Mouse (Mus musculus): ENCODE measurements around the gene Nsun5. TPM values are rescaled to one million over a fixed set of nuclear protein-coding genes. Genes with fewer than 3 reads are reported as not detected.

The Nsun5 gene
- polyA plus RNA-seq, 1 experiment from 2014 or later: 15.9 TPM

GRCm38 (mm10) chr5:135346430-135346829 lies 23.3 kb upstream of the Nsun5 start:
- WGBS (ENCODE audit: insufficient replicate concordance): 39% methylated on average over 1 of the region's 1 CpGs
- H3K9me3 ChIP-seq (replicated peaks; ENCODE audit: control insufficient read depth, low read length): no peaks in the 10 kb centered on the region

DNA sequence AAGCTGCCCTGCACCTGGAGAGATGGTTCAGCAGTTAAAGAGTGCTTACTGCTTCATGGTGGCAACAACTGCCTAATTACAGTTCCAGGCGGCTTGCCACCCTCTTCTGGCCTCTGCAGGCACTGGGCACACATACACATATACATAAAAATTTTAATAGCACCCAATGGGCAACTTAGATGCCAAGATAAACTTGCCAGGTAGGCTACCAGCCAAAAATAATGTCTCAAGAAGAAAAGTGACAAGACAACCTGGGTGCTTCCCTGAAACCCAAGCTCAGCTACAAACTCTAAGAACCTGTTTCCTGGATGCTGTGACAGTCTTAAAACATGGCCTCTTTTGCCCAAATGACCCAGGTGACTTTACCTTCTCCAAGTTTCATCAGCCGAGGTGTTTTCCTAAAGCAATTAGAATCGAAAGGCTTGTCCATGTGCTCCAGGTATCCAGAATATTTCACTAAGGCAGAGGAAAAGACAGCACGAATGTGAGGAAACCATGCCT lies 22.2 kb upstream of the Nsun5 start:
- WGBS (ENCODE audit: insufficient replicate concordance): 65% methylated on average over 4 of the region's 4 CpGs
- Histone ChIP-seq H3K4me2 (no peak overlapping the region), H3K9me3 (replicated peaks; ENCODE audit: control insufficient read depth, low read length) (no peaks in the 10 kb centered on the region), H3K9ac (ENCODE audit: low read depth, low read length) (no peak overlapping the region), H3K27ac (ENCODE audit: low read depth, low read length) (no peak overlapping the region), H3K4me1 (ENCODE audit: control insufficient read depth, insufficient read depth, low read length) (no peaks in the 10 kb centered on the region), H3K36me3 (ENCODE audit: control insufficient read depth, insufficient read depth, low read length) (no peaks in the 10 kb centered on the region), H3K4me3 (ENCODE audit: low read depth, low read length) (no peak overlapping the region), H3K27me3 (ENCODE audit: control insufficient read depth, insufficient read depth, low read length) (0 out of 2 replicates have a peak, but pooled peaks cover 2% of the 10 kb centered on the region)
- no peak for ATAC-seq (replicated peaks; ENCODE audit: insufficient number of reproducible peaks, low FRiP score, low TSS enrichment)

More at GRCm38 (mm10) chr5:135346430-135346829, 23.3 kb upstream of the Nsun5 start:
- ATAC-seq (replicated peaks; ENCODE audit: insufficient number of reproducible peaks, low FRiP score, low TSS enrichment): no peak
- Histone ChIP-seq H3K27ac (ENCODE audit: low read depth, low read length) (no peak overlapping the region), H3K4me2 (no peak overlapping the region), H3K4me1 (ENCODE audit: control insufficient read depth, insufficient read depth, low read length) (no peaks in the 10 kb centered on the region), H3K4me3 (ENCODE audit: low read depth, low read length) (no peak overlapping the region), H3K27me3 (ENCODE audit: control insufficient read depth, insufficient read depth, low read length) (no peaks in the 10 kb centered on the region), H3K9ac (ENCODE audit: low read depth, low read length) (no peak overlapping the region), H3K36me3 (ENCODE audit: control insufficient read depth, insufficient read depth, low read length) (no peaks in the 10 kb centered on the region)

- ATAC-seq (replicated peaks; ENCODE audit: insufficient number of reproducible peaks, low FRiP score, low TSS enrichment): no peak
- no peak within 1 kb of the TSS for H3K9ac ChIP-seq (ENCODE audit: low read depth, low read length)
- H3K27ac ChIP-seq (ENCODE audit: low read depth, low read length): no peak within 1 kb of the TSS
- no peak within 1 kb of the TSS for H3K4me3 ChIP-seq (ENCODE audit: low read depth, low read length)
- no peaks in the 10 kb centered on the region for H3K36me3 ChIP-seq (ENCODE audit: control insufficient read depth, insufficient read depth, low read length)
- H3K9me3 ChIP-seq (replicated peaks; ENCODE audit: control insufficient read depth, low read length): no peaks in the 10 kb centered on the region
- WGBS (ENCODE audit: insufficient replicate concordance): 83% methylated on average over 35 of the region's 35 CpGs
- H3K27me3 ChIP-seq (ENCODE audit: control insufficient read depth, insufficient read depth, low read length): peaks cover 17% of the 10 kb centered on the region
- no peaks in the 10 kb centered on the region for H3K4me1 ChIP-seq (ENCODE audit: control insufficient read depth, insufficient read depth, low read length)
- H3K4me2 ChIP-seq: no peak within 1 kb of the TSS
Measured at GRCm38 (mm10) chr5:135349862-135350261, 19.9 kb upstream of the Nsun5 start, which contains the start of gene Fkbp6. Gene Fkbp6 (minus strand): TSS chr5:135350044.

DNA sequence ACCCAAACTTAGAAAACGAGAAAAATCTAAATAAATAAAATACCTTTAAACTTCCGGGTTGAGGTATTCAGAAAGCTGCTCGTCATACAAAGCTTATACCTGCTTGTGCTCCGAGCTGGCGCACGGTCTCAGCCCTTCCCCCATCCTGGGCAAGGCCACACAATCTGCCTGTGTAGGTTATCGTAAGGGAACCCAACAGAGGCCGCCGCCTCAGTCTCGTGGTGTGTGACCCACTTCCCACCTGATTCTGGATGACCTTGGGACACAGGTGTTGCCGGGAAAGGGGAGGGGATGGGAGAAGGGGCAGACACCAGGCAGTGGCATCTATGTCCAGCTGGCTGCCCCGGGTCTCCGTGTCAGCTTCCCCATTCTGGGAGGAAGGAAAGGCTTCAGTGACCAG lies 18.1 kb upstream of the Nsun5 start:
- Histone ChIP-seq H3K4me3 (ENCODE audit: low read depth, low read length) (no peak overlapping the region), H3K9me3 (replicated peaks; ENCODE audit: control insufficient read depth, low read length) (no peaks in the 10 kb centered on the region), H3K4me2 (no peak overlapping the region), H3K27ac (ENCODE audit: low read depth, low read length) (no peak overlapping the region), H3K4me1 (ENCODE audit: control insufficient read depth, insufficient read depth, low read length) (no peaks in the 10 kb centered on the region), H3K9ac (ENCODE audit: low read depth, low read length) (no peak overlapping the region), H3K27me3 (ENCODE audit: control insufficient read depth, insufficient read depth, low read length) (peaks cover 17% of the 10 kb centered on the region), H3K36me3 (ENCODE audit: control insufficient read depth, insufficient read depth, low read length) (no peaks in the 10 kb centered on the region)
- WGBS (ENCODE audit: insufficient replicate concordance): 86% methylated on average over 13 of the region's 13 CpGs
- ATAC-seq (replicated peaks; ENCODE audit: insufficient number of reproducible peaks, low FRiP score, low TSS enrichment): no peak

DNA sequence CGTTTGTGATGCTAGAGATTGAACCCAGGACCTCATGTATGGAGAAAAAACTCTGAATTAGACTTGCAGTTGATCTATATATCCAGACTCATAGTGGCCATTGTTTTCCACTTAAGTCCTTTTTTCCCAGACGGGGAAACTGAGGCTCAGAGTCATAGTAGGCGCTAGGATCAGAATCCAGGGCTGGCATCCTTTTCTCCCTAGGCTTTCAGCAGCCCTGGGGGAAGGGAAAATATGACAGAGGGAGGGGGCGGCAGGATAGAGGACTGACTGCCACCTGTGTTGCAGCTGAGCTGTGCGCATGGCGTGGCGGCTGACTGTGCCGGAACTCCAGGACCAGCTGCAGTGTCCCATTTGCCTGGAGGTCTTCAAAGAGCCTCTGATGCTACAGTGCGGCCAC lies 16.8 kb upstream of the Nsun5 start, which contains the start of gene Trim50:
TSS of gene Trim50 (plus strand) at position 301 of the 400 bp plus-strand sequence.
- no peak within 1 kb of the TSS for H3K4me2 ChIP-seq
- H3K4me1 ChIP-seq (ENCODE audit: control insufficient read depth, insufficient read depth, low read length): no peaks in the 10 kb centered on the region
- ATAC-seq (replicated peaks; ENCODE audit: insufficient number of reproducible peaks, low FRiP score, low TSS enrichment): no peak
- H3K9ac ChIP-seq (ENCODE audit: low read depth, low read length): no peak within 1 kb of the TSS
- 46% methylated on average over 9 of the region's 9 CpGs for WGBS (ENCODE audit: insufficient replicate concordance)
- H3K27me3 ChIP-seq (ENCODE audit: control insufficient read depth, insufficient read depth, low read length): peaks cover 17% of the 10 kb centered on the region
- H3K27ac ChIP-seq (ENCODE audit: low read depth, low read length): no peak within 1 kb of the TSS
- H3K36me3 ChIP-seq (ENCODE audit: control insufficient read depth, insufficient read depth, low read length): no peaks in the 10 kb centered on the region
- 0 out of 2 replicates have a peak, but pooled peaks cover 4% of the 10 kb centered on the region for H3K9me3 ChIP-seq (replicated peaks; ENCODE audit: control insufficient read depth, low read length)
- H3K4me3 ChIP-seq (ENCODE audit: low read depth, low read length): no peak within 1 kb of the TSS

- Histone ChIP-seq H3K4me1 (ENCODE audit: control insufficient read depth, insufficient read depth, low read length) (no peaks in the 10 kb centered on the region), H3K4me2 (no peak overlapping the region), H3K27ac (ENCODE audit: low read depth, low read length) (no peak overlapping the region), H3K36me3 (ENCODE audit: control insufficient read depth, insufficient read depth, low read length) (no peaks in the 10 kb centered on the region), H3K9ac (ENCODE audit: low read depth, low read length) (no peak overlapping the region), H3K4me3 (ENCODE audit: low read depth, low read length) (no peak overlapping the region), H3K27me3 (ENCODE audit: control insufficient read depth, insufficient read depth, low read length) (peaks cover 17% of the 10 kb centered on the region), H3K9me3 (replicated peaks; ENCODE audit: control insufficient read depth, low read length) (0 out of 2 replicates have a peak, but pooled peaks cover 4% of the 10 kb centered on the region)
- ATAC-seq (replicated peaks; ENCODE audit: insufficient number of reproducible peaks, low FRiP score, low TSS enrichment): no peak
- whole genome bisulfite sequencing (ENCODE audit: insufficient replicate concordance): 17% methylated on average over 20 of the region's 20 CpGs
Measured at GRCm38 (mm10) chr5:135353564-135353963, 16.2 kb upstream of the Nsun5 start.

DNA sequence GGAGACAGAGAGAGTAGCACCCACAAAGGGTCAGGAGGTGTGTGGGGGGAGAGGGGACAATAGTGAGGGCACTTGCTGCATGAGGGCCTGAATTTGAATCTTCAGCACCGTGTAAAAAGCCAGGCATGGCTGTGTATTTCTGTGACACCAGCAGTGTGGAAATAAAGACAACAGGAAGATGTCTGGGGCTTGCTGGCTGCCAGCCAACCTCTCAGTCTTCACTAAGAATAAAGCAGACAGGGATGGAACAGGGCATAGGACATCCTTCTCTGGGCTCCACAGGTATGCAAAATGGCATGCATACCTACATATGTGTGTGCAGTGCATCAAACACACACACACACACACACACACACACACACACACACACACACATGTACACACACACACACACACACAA lies 13.7 kb upstream of the Nsun5 start:
- H3K9me3 ChIP-seq (replicated peaks; ENCODE audit: control insufficient read depth, low read length): 0 out of 2 replicates have a peak, but pooled peaks cover 4% of the 10 kb centered on the region
- H3K4me1 ChIP-seq (ENCODE audit: control insufficient read depth, insufficient read depth, low read length): no peaks in the 10 kb centered on the region
- no peaks in the 10 kb centered on the region for H3K36me3 ChIP-seq (ENCODE audit: control insufficient read depth, insufficient read depth, low read length)
- no peak overlapping the region for H3K9ac ChIP-seq (ENCODE audit: low read depth, low read length)
- H3K4me2 ChIP-seq: no peak overlapping the region
- no peak overlapping the region for H3K27ac ChIP-seq (ENCODE audit: low read depth, low read length)
- WGBS (ENCODE audit: insufficient replicate concordance): 41% methylated on average over 1 of the region's 1 CpGs
- peaks cover 17% of the 10 kb centered on the region for H3K27me3 ChIP-seq (ENCODE audit: control insufficient read depth, insufficient read depth, low read length)
- H3K4me3 ChIP-seq (ENCODE audit: low read depth, low read length): no peak overlapping the region
- ATAC-seq (replicated peaks; ENCODE audit: insufficient number of reproducible peaks, low FRiP score, low TSS enrichment): no peak; the same call in 1 of the 2 replicates

DNA sequence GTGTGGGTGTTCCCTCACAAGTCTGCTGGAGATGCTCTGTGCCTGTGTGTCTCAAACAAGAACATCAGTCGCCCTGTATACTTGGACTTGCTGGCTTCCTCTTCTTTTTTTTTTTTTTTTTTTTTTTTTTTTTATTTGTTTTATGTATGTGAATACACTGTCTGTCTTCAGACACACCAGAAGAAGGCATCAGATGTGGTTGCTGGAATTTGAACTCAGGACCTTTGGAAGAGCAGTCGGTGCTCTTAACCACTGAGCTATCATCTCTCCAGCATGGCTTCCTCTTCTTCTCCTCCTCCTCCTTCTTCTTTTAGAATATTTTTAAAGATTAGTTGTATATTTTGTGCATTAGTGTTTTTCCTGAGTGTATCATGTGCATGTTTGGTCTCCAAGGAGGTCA lies 12.2 kb upstream of the Nsun5 start:
- WGBS (ENCODE audit: insufficient replicate concordance): 76% methylated on average over 2 of the region's 2 CpGs
- ATAC-seq (replicated peaks; ENCODE audit: insufficient number of reproducible peaks, low FRiP score, low TSS enrichment): no peak
- 0 out of 2 replicates have a peak, but pooled peaks cover 4% of the 10 kb centered on the region for H3K9me3 ChIP-seq (replicated peaks; ENCODE audit: control insufficient read depth, low read length)

GRCm38 (mm10) chr5:135359772-135360171 lies 10.0 kb upstream of the Nsun5 start:
- Histone ChIP-seq H3K27me3 (ENCODE audit: control insufficient read depth, insufficient read depth, low read length) (no peaks in the 10 kb centered on the region), H3K9me3 (replicated peaks; ENCODE audit: control insufficient read depth, low read length) (0 out of 2 replicates have a peak, but pooled peaks cover 4% of the 10 kb centered on the region), H3K4me2 (no peak overlapping the region), H3K9ac (ENCODE audit: low read depth, low read length) (no peak overlapping the region), H3K4me3 (ENCODE audit: low read depth, low read length) (no peak overlapping the region), H3K4me1 (ENCODE audit: control insufficient read depth, insufficient read depth, low read length) (no peaks in the 10 kb centered on the region), H3K27ac (ENCODE audit: low read depth, low read length) (no peak overlapping the region), H3K36me3 (ENCODE audit: control insufficient read depth, insufficient read depth, low read length) (no peaks in the 10 kb centered on the region)
- WGBS (ENCODE audit: insufficient replicate concordance): 75% methylated on average over 2 of the region's 2 CpGs
- ATAC-seq (replicated peaks; ENCODE audit: insufficient number of reproducible peaks, low FRiP score, low TSS enrichment): no peak

More for the DNA sequence above, 12.2 kb upstream of the Nsun5 start:
- peaks cover 15% of the 10 kb centered on the region for H3K27me3 ChIP-seq (ENCODE audit: control insufficient read depth, insufficient read depth, low read length)
- no peak overlapping the region for H3K9ac ChIP-seq (ENCODE audit: low read depth, low read length)
- no peaks in the 10 kb centered on the region for H3K36me3 ChIP-seq (ENCODE audit: control insufficient read depth, insufficient read depth, low read length)
- no peaks in the 10 kb centered on the region for H3K4me1 ChIP-seq (ENCODE audit: control insufficient read depth, insufficient read depth, low read length)
- H3K4me2 ChIP-seq: no peak overlapping the region
- no peak overlapping the region for H3K27ac ChIP-seq (ENCODE audit: low read depth, low read length)
- no peak overlapping the region for H3K4me3 ChIP-seq (ENCODE audit: low read depth, low read length)

Data from heart, embryonic 11.5 days (tissue).